Comparison of ENCODE assay signal across 7 mouse cellular contexts in the genomic region with DNA sequence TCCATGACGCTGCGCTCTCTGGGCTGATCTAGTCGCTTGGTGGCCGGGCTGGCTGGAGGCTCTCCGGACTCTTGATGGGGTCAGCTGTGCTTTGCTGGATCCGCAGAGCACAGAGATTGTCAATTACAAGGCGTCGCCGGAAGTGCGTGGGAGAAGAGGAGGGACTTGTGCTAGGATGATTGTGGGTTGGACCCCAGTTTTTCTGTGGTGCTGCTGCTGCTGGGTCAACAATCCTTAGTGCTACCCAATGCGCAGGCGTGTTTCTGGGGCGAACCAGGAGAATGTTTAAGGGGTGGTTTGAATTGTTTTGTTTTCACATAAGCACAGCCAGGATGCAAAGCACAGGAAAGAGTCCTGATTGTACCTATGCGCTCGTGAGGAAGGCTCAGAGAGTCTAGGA. TPM values are rescaled to one million over a fixed set of nuclear protein-coding genes. Genes with fewer than 3 reads are reported as not detected.
DNase-seq lines count a peak whose midpoint lies in the region; ATAC-seq and TF ChIP-seq lines count a peak whose summit lies in the region.

A gene (minus strand): TSS at position 115 of the 400 bp plus-strand sequence.

- no peak within 1 kb of the TSS for H3K27ac ChIP-seq in embryonic facial prominence, embryonic 11.5 days (replicated peaks; ENCODE audit: low read depth, low read length)
- peak within 1 kb of the TSS; percentile 38; the same call in 1 of the 2 replicates for H3K27ac ChIP-seq in heart, adult 2 months
- H3K27ac ChIP-seq in kidney, adult 2 months (ENCODE audit: insufficient read depth, low read depth, low read length) = no peak within 1 kb of the TSS
- no peak within 1 kb of the TSS for H3K27ac ChIP-seq in limb, embryonic 11.5 days (replicated peaks; ENCODE audit: low read depth, low read length)
- H3K27ac ChIP-seq in midbrain, embryonic 13.5 days = peak within 1 kb of the TSS; percentile 84
- no peak within 1 kb of the TSS for H3K27ac ChIP-seq in small intestine, adult 2 months (ENCODE audit: insufficient read depth, low read depth, low read length)

- H3K4me2 ChIP-seq in embryonic facial prominence, embryonic 11.5 days (ENCODE audit: low read depth, low read length) = peak within 1 kb of the TSS; percentile 21; the same call in 1 of the 2 replicates
- H3K4me2 ChIP-seq in limb, embryonic 11.5 days (ENCODE audit: low read depth, severe bottlenecking) = peak within 1 kb of the TSS; percentile 28
- H3K4me2 ChIP-seq in midbrain, embryonic 13.5 days (replicated peaks) = peak within 1 kb of the TSS; percentile 52

- 20% methylated on average over 10 of the region's 15 CpGs for WGBS in embryonic facial prominence, embryonic 11.5 days
- 15% methylated on average over 15 of the region's 15 CpGs for WGBS in heart, adult 2 months
- WGBS in kidney, adult 2 months = 5% methylated on average over 12 of the region's 15 CpGs
- WGBS in limb, embryonic 11.5 days = 18% methylated on average over 12 of the region's 15 CpGs
- WGBS in midbrain, embryonic 13.5 days = 27% methylated on average over 13 of the region's 15 CpGs
- 7% methylated on average over 13 of the region's 15 CpGs for WGBS in small intestine, adult 2 months

- no peaks in the 10 kb centered on the region for H3K27me3 ChIP-seq in embryonic facial prominence, embryonic 11.5 days (ENCODE audit: control insufficient read depth, insufficient read depth, low read length)
- H3K27me3 ChIP-seq in heart, adult 2 months (ENCODE audit: control insufficient read depth, insufficient read depth, low read length) = no peaks in the 10 kb centered on the region
- H3K27me3 ChIP-seq in kidney, adult 2 months (replicated peaks; ENCODE audit: control insufficient read depth, insufficient read depth, low read length) = no peaks in the 10 kb centered on the region
- no peaks in the 10 kb centered on the region for H3K27me3 ChIP-seq in limb, embryonic 11.5 days (ENCODE audit: control insufficient read depth, insufficient read depth, low read length)
- no peaks in the 10 kb centered on the region for H3K27me3 ChIP-seq in midbrain, embryonic 13.5 days
- H3K27me3 ChIP-seq in small intestine, adult 2 months (ENCODE audit: control insufficient read depth, insufficient read depth, low read length) = no peaks in the 10 kb centered on the region

- intact Hi-C loops in heart, adult 2 months (cut with DNase I) = loop anchor here (5.0 kb wide), 1 partner anchor 58 kb away; no protein-coding TSS in a partner anchor

- H3K9ac ChIP-seq in embryonic facial prominence, embryonic 11.5 days (replicated peaks; ENCODE audit: low read length) = 0 out of 2 replicates have a peak within 1 kb of the TSS, but pooled peaks have one; percentile 9
- H3K9ac ChIP-seq in heart, adult 2 months (ENCODE audit: low read depth, low read length) = 0 out of 2 replicates have a peak within 1 kb of the TSS, but pooled peaks have one; percentile 46
- no peak within 1 kb of the TSS for H3K9ac ChIP-seq in limb, embryonic 11.5 days (ENCODE audit: low read length)
- H3K9ac ChIP-seq in midbrain, embryonic 13.5 days (replicated peaks) = peak within 1 kb of the TSS; percentile 39; the same call in 1 of the 2 replicates

- peak; percentile 77 for DNase-seq in adrenal gland, postnatal 25 days
- peak; percentile 83 for DNase-seq in embryonic facial prominence, embryonic 11.5 days (ENCODE audit: low spot score)
- peak; percentile 83 to 89 for DNase-seq in heart, adult 2 months
- peak; percentile 88 for DNase-seq in kidney, adult 2 months
- DNase-seq in limb, embryonic 11.5 days (ENCODE audit: low spot score) = peak; percentile 76

- H3K9me3 ChIP-seq in embryonic facial prominence, embryonic 11.5 days (replicated peaks; ENCODE audit: control insufficient read depth, low read length) = no peaks in the 10 kb centered on the region
- H3K9me3 ChIP-seq in limb, embryonic 11.5 days (ENCODE audit: control insufficient read depth, low read length) = no peaks in the 10 kb centered on the region
- H3K9me3 ChIP-seq in midbrain, embryonic 13.5 days = no peaks in the 10 kb centered on the region

- no peaks in the 10 kb centered on the region for H3K4me1 ChIP-seq in embryonic facial prominence, embryonic 11.5 days (ENCODE audit: control insufficient read depth, insufficient read depth, low read length)
- H3K4me1 ChIP-seq in heart, adult 2 months (ENCODE audit: control insufficient read depth, insufficient read depth, low read length) = no peaks in the 10 kb centered on the region; the same call in 1 of the 2 replicates
- no peaks in the 10 kb centered on the region for H3K4me1 ChIP-seq in kidney, adult 2 months (ENCODE audit: control insufficient read depth, insufficient read depth, low read length)
- H3K4me1 ChIP-seq in limb, embryonic 11.5 days (ENCODE audit: control insufficient read depth, insufficient read depth, low read length) = no peaks in the 10 kb centered on the region
- H3K4me1 ChIP-seq in midbrain, embryonic 13.5 days (replicated peaks) = no peaks in the 10 kb centered on the region
- H3K4me1 ChIP-seq in small intestine, adult 2 months (ENCODE audit: control insufficient read depth, insufficient read depth, insufficient read length, low read length) = no peaks in the 10 kb centered on the region

- H3K79me2 ChIP-seq in heart, adult 2 months (replicated peaks; ENCODE audit: control insufficient read depth, insufficient read depth, low read length) = no peaks in the 10 kb centered on the region

- no peak; the same call in none of the 2 replicates for TF ChIP-seq POLR2A in heart, adult 2 months (IDR thresholded peaks at IDR 0.05; ENCODE audit: insufficient read depth, low read depth, low read length)
- TF ChIP-seq POLR2A in kidney, adult 2 months (IDR thresholded peaks at IDR 0.05; ENCODE audit: low read depth, low read length) = no peak
- TF ChIP-seq POLR2A in small intestine, adult 2 months (IDR thresholded peaks at IDR 0.05; ENCODE audit: low read depth, low read length) = no peak

- ATAC-seq in embryonic facial prominence, embryonic 11.5 days (replicated peaks; ENCODE audit: insufficient number of reproducible peaks, low FRiP score, low TSS enrichment, low read depth) = peak; percentile 85
- peak; percentile 79 for ATAC-seq in limb, embryonic 11.5 days (ENCODE audit: insufficient number of reproducible peaks, low FRiP score, low TSS enrichment, low read depth)
- peak; percentile 93 for ATAC-seq in midbrain, embryonic 13.5 days

- H3K36me3 ChIP-seq in embryonic facial prominence, embryonic 11.5 days (replicated peaks; ENCODE audit: control insufficient read depth, insufficient read depth, low read depth, low read length) = no peaks in the 10 kb centered on the region
- H3K36me3 ChIP-seq in heart, adult 2 months (ENCODE audit: control insufficient read depth, insufficient read depth, low read length) = no peaks in the 10 kb centered on the region
- no peaks in the 10 kb centered on the region for H3K36me3 ChIP-seq in kidney, adult 2 months (ENCODE audit: control insufficient read depth, insufficient read depth, low read length)
- H3K36me3 ChIP-seq in limb, embryonic 11.5 days (ENCODE audit: control insufficient read depth, insufficient read depth, low read length) = no peaks in the 10 kb centered on the region
- H3K36me3 ChIP-seq in midbrain, embryonic 13.5 days = no peaks in the 10 kb centered on the region
- no peaks in the 10 kb centered on the region for H3K36me3 ChIP-seq in small intestine, adult 2 months (ENCODE audit: control insufficient read depth, insufficient read depth, low read length)

- no peak for TF ChIP-seq CTCF in heart, adult 2 months (IDR thresholded peaks at IDR 0.05)
- no peak for TF ChIP-seq CTCF in kidney, adult 2 months (conservative IDR thresholded peaks at IDR 0.05; ENCODE audit: insufficient read depth, insufficient read length, low read depth, low read length)
- no peak for TF ChIP-seq CTCF in small intestine, adult 2 months (IDR thresholded peaks at IDR 0.05; ENCODE audit: extremely low read depth, insufficient read length, insufficient replicate concordance, low read depth, low read length)

- no peak for TF ChIP-seq EP300 in heart, adult 2 months (IDR thresholded peaks at IDR 0.05; ENCODE audit: insufficient read depth, low read depth, low read length)

- H3K4me3 ChIP-seq in embryonic facial prominence, embryonic 11.5 days (ENCODE audit: low read depth, low read length) = peak within 1 kb of the TSS; percentile 24; the same call in 1 of the 2 replicates
- no peak within 1 kb of the TSS; the same call in 1 of the 2 replicates for H3K4me3 ChIP-seq in heart, adult 2 months
- H3K4me3 ChIP-seq in kidney, adult 2 months (ENCODE audit: insufficient read depth, low read depth, low read length) = peak within 1 kb of the TSS; percentile 45
- H3K4me3 ChIP-seq in limb, embryonic 11.5 days (ENCODE audit: low read depth, low read length) = peak within 1 kb of the TSS; percentile 15; the same call in 1 of the 2 replicates
- peak within 1 kb of the TSS; percentile 33 for H3K4me3 ChIP-seq in midbrain, embryonic 13.5 days (replicated peaks)
- peak within 1 kb of the TSS; percentile 57 for H3K4me3 ChIP-seq in small intestine, adult 2 months (ENCODE audit: low read depth, low read length)

RNA-seq across cellular contexts. Expression of the gene that starts here (rescaled TPM):
- total RNA-seq in adrenal gland, postnatal 25 days (2021) = 79.2 and 90.0 TPM in 2 replicates
- 54.2 and 57.5 TPM in 2 replicates for polyA plus RNA-seq in embryonic facial prominence, embryonic 11.5 days (2014; fragmentation: Nextera tagmentation; extraction: Ambion mirVana)
- total RNA-seq in heart, adult 2 months (2021) = 100 to 1,000 TPM in 1 of 2 experiments, 10 to 100 TPM in 1; 76.8 to 108 TPM
- 188 and 191 TPM in 2 replicates for polyA plus RNA-seq in heart, adult 2 months (2012; rRNA removed)
- polyA plus RNA-seq in kidney, adult 2 months (2012; rRNA removed) = 95.4 and 110 TPM in 2 replicates
- polyA plus RNA-seq in limb, embryonic 11.5 days (2014; fragmentation: Nextera tagmentation; extraction: Ambion mirVana) = 49.0 and 55.8 TPM in 2 replicates
- 136 and 139 TPM in 2 replicates for polyA plus RNA-seq in midbrain, embryonic 13.5 days (2015; fragmentation: Nextera tagmentation; extraction: Ambion mirVana)
- polyA plus RNA-seq in small intestine, adult 2 months (2012; rRNA removed) = 23.9 and 33.9 TPM in 2 replicates

Comparison
In these comparisons a context has a peak if more than half of its experiments do, and no peak if none do; other contexts are left out.
1. H3K27ac ChIP-seq: peak in heart, adult 2 months (single experiment) and midbrain, embryonic 13.5 days (single experiment); none in embryonic facial prominence, embryonic 11.5 days (single experiment), kidney, adult 2 months (single experiment), limb, embryonic 11.5 days (single experiment) and small intestine, adult 2 months (single experiment).
2. Peak in every context shown above with its lines, with median percentiles within 50 percentile points of each other: DNase-seq, ATAC-seq and H3K4me2 ChIP-seq.